Mouse (Mus musculus): ENCODE results near the gene 1700018F24Rik. TPM values are rescaled to one million over a fixed set of nuclear protein-coding genes. Genes with fewer than 3 reads are reported as not detected.

Gene 1700018F24Rik
- polyA plus RNA-seq, 1 experiment from 2014 or later: not detected

DNA sequence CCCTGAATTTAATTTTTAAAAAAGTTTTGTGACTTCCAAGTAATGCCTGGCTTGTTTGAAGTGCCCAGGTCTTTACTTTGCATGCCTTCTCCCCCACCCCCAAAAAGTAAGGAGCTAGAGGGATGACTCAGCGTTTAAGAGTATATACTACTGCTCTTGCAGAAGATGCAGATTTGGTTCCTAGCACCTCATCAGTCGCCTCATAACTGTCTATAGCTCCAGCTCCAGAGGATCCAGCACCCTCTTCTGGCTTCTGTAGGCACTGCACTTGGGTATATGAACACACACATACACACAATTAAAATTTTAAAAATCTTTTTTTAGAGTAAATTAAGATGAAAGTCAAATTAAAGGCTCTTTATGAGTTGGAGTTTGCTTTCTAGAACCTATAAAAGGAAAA is 45.4 kb downstream of the 1700018F24Rik start:
- Histone ChIP-seq H3K27me3 (ENCODE audit: control insufficient read depth, insufficient read depth, low read length) (no peaks in the 10 kb centered on the region), H3K4me2 (ENCODE audit: low read length) (no peak overlapping the region), H3K36me3 (ENCODE audit: control insufficient read depth, insufficient read depth, low read length) (peaks cover 25% of the 10 kb centered on the region), H3K9ac (replicated peaks; ENCODE audit: low read length) (no peak overlapping the region), H3K9me3 (ENCODE audit: control insufficient read depth, low read length) (no peaks in the 10 kb centered on the region), H3K4me3 (replicated peaks; ENCODE audit: low read depth, low read length) (no peak overlapping the region), H3K27ac (replicated peaks; ENCODE audit: low read depth, low read length) (no peak overlapping the region), H3K4me1 (ENCODE audit: control insufficient read depth, insufficient read depth, low read length) (peaks cover 10% of the 10 kb centered on the region)
- ATAC-seq (ENCODE audit: low FRiP score, low TSS enrichment) (no peak), DNase-seq (no peak)
- 96% methylated on average over 2 of the region's 2 CpGs for WGBS

GRCm38 (mm10) chr5:145089878-145090277 is 47.1 kb downstream of the 1700018F24Rik start:
- Histone ChIP-seq H3K4me3 (replicated peaks; ENCODE audit: low read depth, low read length) (no peak overlapping the region), H3K4me1 (ENCODE audit: control insufficient read depth, insufficient read depth, low read length) (peaks cover 3% of the 10 kb centered on the region), H3K36me3 (ENCODE audit: control insufficient read depth, insufficient read depth, low read length) (peaks cover 42% of the 10 kb centered on the region), H3K4me2 (ENCODE audit: low read length) (no peak overlapping the region), H3K27ac (replicated peaks; ENCODE audit: low read depth, low read length) (no peak overlapping the region), H3K9me3 (ENCODE audit: control insufficient read depth, low read length) (no peaks in the 10 kb centered on the region), H3K27me3 (ENCODE audit: control insufficient read depth, insufficient read depth, low read length) (no peaks in the 10 kb centered on the region), H3K9ac (replicated peaks; ENCODE audit: low read length) (no peak overlapping the region)
- DNase-seq: no peak
- 96% methylated on average over 3 of the region's 3 CpGs for WGBS
- ATAC-seq (ENCODE audit: low FRiP score, low TSS enrichment): no peak

Other genes with a start within 250 kb of the 1700018F24Rik start
- 42.8 and 44.9 TPM in 2 replicates for gene Smurf1, start 77.1 kb upstream of the 1700018F24Rik start, polyA plus RNA-seq (2014; fragmentation: Nextera tagmentation; extraction: Ambion mirVana)
- gene Gm4871, start 10.2 kb upstream of the 1700018F24Rik start, polyA plus RNA-seq (2014; fragmentation: Nextera tagmentation; extraction: Ambion mirVana): not detected in 2 replicates
- gene Arpc1a, start 40.8 kb downstream of the 1700018F24Rik start, polyA plus RNA-seq (2014; fragmentation: Nextera tagmentation; extraction: Ambion mirVana): 268 and 288 TPM in 2 replicates
- not detected in 2 replicates for gene Kpna7, start 41.0 kb downstream of the 1700018F24Rik start, polyA plus RNA-seq (2014; fragmentation: Nextera tagmentation; extraction: Ambion mirVana)
- gene Arpc1b, start 71.2 kb downstream of the 1700018F24Rik start, polyA plus RNA-seq (2014; fragmentation: Nextera tagmentation; extraction: Ambion mirVana): 23.9 and 39.4 TPM in 2 replicates
- 101 and 121 TPM in 2 replicates for gene Pdap1, start 97.2 kb downstream of the 1700018F24Rik start, polyA plus RNA-seq (2014; fragmentation: Nextera tagmentation; extraction: Ambion mirVana)
- gene Bud31, start 97.4 kb downstream of the 1700018F24Rik start, polyA plus RNA-seq (2014; fragmentation: Nextera tagmentation; extraction: Ambion mirVana): 196 and 205 TPM in 2 replicates
- 20.2 and 22.3 TPM in 2 replicates for gene Ptcd1, start 124.1 kb downstream of the 1700018F24Rik start, polyA plus RNA-seq (2014; fragmentation: Nextera tagmentation; extraction: Ambion mirVana)
- 29.1 and 35.1 TPM in 2 replicates for gene Cpsf4, start 124.2 kb downstream of the 1700018F24Rik start, polyA plus RNA-seq (2014; fragmentation: Nextera tagmentation; extraction: Ambion mirVana)
- gene Atp5j2, start 149.1 kb downstream of the 1700018F24Rik start, polyA plus RNA-seq (2014; fragmentation: Nextera tagmentation; extraction: Ambion mirVana): 477 and 644 TPM in 2 replicates
- gene Zkscan14, start 158.9 kb downstream of the 1700018F24Rik start, polyA plus RNA-seq (2014; fragmentation: Nextera tagmentation; extraction: Ambion mirVana): 13.9 and 16.4 TPM in 2 replicates
- gene Zkscan5, start 161.6 kb downstream of the 1700018F24Rik start, polyA plus RNA-seq (2014; fragmentation: Nextera tagmentation; extraction: Ambion mirVana): 13.5 and 17.9 TPM in 2 replicates
- gene Zfp655, start 188.7 kb downstream of the 1700018F24Rik start, polyA plus RNA-seq (2014; fragmentation: Nextera tagmentation; extraction: Ambion mirVana): 41.6 and 44.4 TPM in 2 replicates
- gene Zscan25, start 237.5 kb downstream of the 1700018F24Rik start, polyA plus RNA-seq (2014; fragmentation: Nextera tagmentation; extraction: Ambion mirVana): 0.84 and 1.0 TPM in 2 replicates